Mouse (Mus musculus) MEL (cell line): Measurements from ENCODE around the gene Zfp759. TPM values are rescaled to one million over a fixed set of nuclear protein-coding genes. Genes with fewer than 3 reads are reported as not detected.

Experiments used
- DNase-seq: peaks from one replicate; pipeline ENCODE4 v3.0.0; 2011; ENCODE audit warnings: low read depth, low spot score
- H3K27ac ChIP-seq: 2 replicates; pipeline ENCODE4 v1.5.1; 2012; ENCODE audit warnings: low read depth, mild to moderate bottlenecking, control low read depth, low read length, moderate library complexity; ENCODE audit not compliant: control insufficient read depth
- H3K27me3 ChIP-seq, 2 experiments: fragments of 150-350 bp in 1 of 2; sonication (generic) in 1 of 2; 2 replicates each; pipeline ENCODE4 v1.6.1; 2012; ENCODE audit warnings: low read length in 2 of 2, mild to moderate bottlenecking in 2 of 2, improper control_type of control experiment in 1 of 2, moderate library complexity in 1 of 2; ENCODE audit not compliant: insufficient read depth in 2 of 2, control insufficient read depth in 1 of 2
- H3K36me3 ChIP-seq, 2 experiments: 2 replicates each; pipeline ENCODE4 v1.6.1; 2012 to 2014; ENCODE audit warnings: low read length in 2 of 2, improper control_type of control experiment in 1 of 2, inconsistent platforms in 1 of 2, mild to moderate bottlenecking in 1 of 2; ENCODE audit not compliant: insufficient read depth in 2 of 2, control insufficient read depth in 1 of 2
- H3K4me1 ChIP-seq, 2 experiments: fragments of 150-350 bp in 1 of 2; sonication (generic) in 1 of 2; 2 replicates each; pipeline ENCODE4 v1.6.1; 2012; ENCODE audit warnings: low read length in 2 of 2, improper control_type of control experiment in 1 of 2, mild to moderate bottlenecking in 1 of 2; ENCODE audit not compliant: insufficient read depth in 2 of 2, control insufficient read depth in 1 of 2
- H3K4me3 ChIP-seq, 2 experiments: fragments of 150-350 bp in 1 of 2; sonication (generic) in 1 of 2; 2 replicates each; pipeline ENCODE4 v1.5.1; 2012; ENCODE audit warnings: low read depth in 2 of 2, low read length in 2 of 2, mild to moderate bottlenecking in 2 of 2, moderate library complexity in 2 of 2, control low read depth in 1 of 2, improper control_type of control experiment in 1 of 2; ENCODE audit not compliant: control insufficient read depth in 1 of 2, insufficient read depth in 1 of 2
- H3K79me2 ChIP-seq: 2 replicates; pipeline ENCODE4 v1.6.1; 2012; ENCODE audit warnings: mild to moderate bottlenecking, low read length, moderate library complexity; ENCODE audit not compliant: control insufficient read depth, poor library complexity, insufficient read depth
- H3K9ac ChIP-seq: 2 replicates; pipeline ENCODE4 v1.6.1; 2012; ENCODE audit warnings: low read depth, mild to moderate bottlenecking, control low read depth, low read length, moderate library complexity; ENCODE audit not compliant: control insufficient read depth, poor library complexity, severe bottlenecking
- H3K9me3 ChIP-seq: fragments of 150-350 bp; sonication (generic); replicated peaks from 2 replicates; pipeline ENCODE4 v1.6.1; 2012; ENCODE audit warnings: mild to moderate bottlenecking, low read length, improper control_type of control experiment, moderate library complexity; ENCODE audit not compliant: insufficient read depth
- BHLHE40 ChIP-seq: IDR thresholded peaks from 2 replicates; pipeline ENCODE4 v1.6.1; 2012; ENCODE audit warnings: low read depth, mild to moderate bottlenecking, inconsistent platforms, low read length, improper control_type of control experiment, borderline replicate concordance
- CHD1 ChIP-seq: IDR thresholded peaks from 2 replicates; pipeline ENCODE4 v1.6.1; 2012; ENCODE audit warnings: low read depth, mild to moderate bottlenecking, inconsistent platforms, low read length, improper control_type of control experiment
- CHD2 ChIP-seq: IDR thresholded peaks from 2 replicates; pipeline ENCODE4 v1.6.1; 2011; ENCODE audit warnings: low read length, improper control_type of control experiment
- CTCF ChIP-seq, 3 experiments: IDR thresholded peaks in 2 of 3; conservative IDR thresholded peaks in 1 of 3; 2 replicates each; pipeline ENCODE4 v1.5.1; 2011 to 2012; ENCODE audit warnings: low read length in 3 of 3, low read depth in 2 of 3, mild to moderate bottlenecking in 2 of 3, improper control_type of control experiment in 1 of 3, inconsistent platforms in 1 of 3, mixed read lengths in 1 of 3, moderate library complexity in 1 of 3; ENCODE audit not compliant: control insufficient read depth in 1 of 3, insufficient read depth in 1 of 3, poor library complexity in 1 of 3, severe bottlenecking in 1 of 3
- ELF1 ChIP-seq: IDR thresholded peaks from 2 replicates; pipeline ENCODE4 v1.6.1; 2014; ENCODE audit warnings: low read depth, mild to moderate bottlenecking, inconsistent platforms, low read length, improper control_type of control experiment, moderate library complexity
- ETS1 ChIP-seq: IDR thresholded peaks from 2 replicates; pipeline ENCODE4 v1.6.1; 2012; ENCODE audit warnings: low read depth, mild to moderate bottlenecking, inconsistent platforms, low read length, improper control_type of control experiment, moderate library complexity
- HCFC1 ChIP-seq: IDR thresholded peaks from 2 replicates; pipeline ENCODE4 v1.6.1; 2012; ENCODE audit warnings: low read depth, mild to moderate bottlenecking, inconsistent platforms, low read length, improper control_type of control experiment, moderate library complexity
- JUND ChIP-seq: IDR thresholded peaks from 2 replicates; pipeline ENCODE4 v1.6.1; 2011; ENCODE audit warnings: low read depth, mild to moderate bottlenecking, improper control_type of control experiment, low read length
- KAT2A ChIP-seq: conservative IDR thresholded peaks from 2 replicates; pipeline ENCODE4 v1.6.1; 2012; ENCODE audit warnings: low read depth, low read length, improper control_type of control experiment, inconsistent platforms
- MAFK ChIP-seq: IDR thresholded peaks from 2 replicates; pipeline ENCODE4 v1.6.1; 2011; ENCODE audit warnings: low read depth, mild to moderate bottlenecking, low read length, improper control_type of control experiment, borderline replicate concordance
- MAZ ChIP-seq: IDR thresholded peaks from 2 replicates; pipeline ENCODE4 v1.6.1; 2012; ENCODE audit warnings: low read depth, mild to moderate bottlenecking, inconsistent platforms, low read length, improper control_type of control experiment
- MEF2A ChIP-seq: IDR thresholded peaks from 2 replicates; pipeline ENCODE4 v1.6.1; 2014; ENCODE audit warnings: low read depth, mild to moderate bottlenecking, inconsistent platforms, low read length, improper control_type of control experiment; ENCODE audit not compliant: poor library complexity, insufficient replicate concordance, severe bottlenecking; ENCODE audit errors: extremely low read depth
- MXI1 ChIP-seq: IDR thresholded peaks from 2 replicates; pipeline ENCODE4 v1.6.1; 2011; ENCODE audit warnings: mild to moderate bottlenecking, low read depth, low read length, improper control_type of control experiment
- MYB ChIP-seq: IDR thresholded peaks from 2 replicates; pipeline ENCODE4 v1.6.1; 2011; ENCODE audit warnings: mild to moderate bottlenecking, low read depth, low read length, improper control_type of control experiment
- MYC ChIP-seq: IDR thresholded peaks from 2 replicates; pipeline ENCODE4 v1.6.1; 2011; ENCODE audit warnings: low read depth, mild to moderate bottlenecking, low read length, improper control_type of control experiment, moderate library complexity
- NELFE ChIP-seq: IDR thresholded peaks from 2 replicates; pipeline ENCODE4 v1.6.1; 2011; ENCODE audit warnings: low read depth, low read length, improper control_type of control experiment
- NRF1 ChIP-seq: IDR thresholded peaks from 2 replicates; pipeline ENCODE4 v1.6.1; 2014; ENCODE audit warnings: low read depth, mild to moderate bottlenecking, inconsistent platforms, low read length, improper control_type of control experiment, moderate library complexity; ENCODE audit not compliant: poor library complexity, insufficient read depth, severe bottlenecking
- POLR2A ChIP-seq, 2 experiments: IDR thresholded peaks; 2 replicates each; pipeline ENCODE4 v1.6.1; 2011 to 2012; ENCODE audit warnings: low read length in 2 of 2, mild to moderate bottlenecking in 2 of 2, control low read depth in 1 of 2, improper control_type of control experiment in 1 of 2, low read depth in 1 of 2, moderate library complexity in 1 of 2; ENCODE audit not compliant: control insufficient read depth in 1 of 2, insufficient read depth in 1 of 2, poor library complexity in 1 of 2
- POLR2AphosphoS2 ChIP-seq: IDR thresholded peaks from 2 replicates; pipeline ENCODE4 v1.6.1; 2011; ENCODE audit warnings: low read length, improper control_type of control experiment
- RAD21 ChIP-seq: IDR thresholded peaks from 2 replicates; pipeline ENCODE4 v1.6.1; 2011; ENCODE audit warnings: mild to moderate bottlenecking, low read depth, low read length, improper control_type of control experiment
- SIN3A ChIP-seq: IDR thresholded peaks from 2 replicates; pipeline ENCODE4 v1.6.1; 2012; ENCODE audit warnings: low read length, improper control_type of control experiment, inconsistent platforms
- SMC3 ChIP-seq: IDR thresholded peaks from 2 replicates; pipeline ENCODE4 v1.6.1; 2011; ENCODE audit warnings: low read depth, low read length, improper control_type of control experiment
- TAL1 ChIP-seq: IDR thresholded peaks from 2 replicates; pipeline ENCODE4 v1.6.1; 2012; ENCODE audit warnings: mild to moderate bottlenecking, inconsistent platforms, low read length, moderate library complexity, mixed read lengths
- TBP ChIP-seq: IDR thresholded peaks from 2 replicates; pipeline ENCODE4 v1.8.0; 2011; ENCODE audit warnings: low read depth, low read length, improper control_type of control experiment
- TCF12 ChIP-seq: IDR thresholded peaks from 2 replicates; pipeline ENCODE4 v1.6.1; 2014; ENCODE audit warnings: low read depth, mild to moderate bottlenecking, inconsistent platforms, low read length, improper control_type of control experiment, moderate library complexity
- UBTF ChIP-seq: IDR thresholded peaks from 2 replicates; pipeline ENCODE4 v1.6.1; 2012; ENCODE audit warnings: low read depth, mild to moderate bottlenecking, inconsistent platforms, low read length, improper control_type of control experiment, moderate library complexity, borderline replicate concordance; ENCODE audit not compliant: insufficient read depth
- USF1 ChIP-seq: IDR thresholded peaks from 2 replicates; pipeline ENCODE4 v1.6.1; 2014; ENCODE audit warnings: low read depth, mild to moderate bottlenecking, inconsistent platforms, low read length, improper control_type of control experiment, moderate library complexity
- USF2 ChIP-seq, 2 experiments: IDR thresholded peaks; 2 replicates each; pipeline ENCODE4 v1.6.1; 2011 to 2012; ENCODE audit warnings: improper control_type of control experiment in 2 of 2, low read length in 2 of 2, borderline replicate concordance in 1 of 2, inconsistent platforms in 1 of 2, low read depth in 1 of 2, mild to moderate bottlenecking in 1 of 2; ENCODE audit not compliant: insufficient read depth in 1 of 2
- ZMIZ1 ChIP-seq: IDR thresholded peaks from 2 replicates; pipeline ENCODE4 v1.6.1; 2012; ENCODE audit warnings: low read depth, mild to moderate bottlenecking, inconsistent platforms, low read length, improper control_type of control experiment, moderate library complexity
- polyA plus RNA-seq, 2 experiments: library from polyadenylated mRNA; stranded (reverse) in 1 of 2; unstranded in 1 of 2; fragments of >175 nt in 1 of 2; fragments of >200 nt in 1 of 2; gene quantifications; 2 replicates each; pipeline versions ENCODE4 v1.2.1 to v1.2.4; 2012; ENCODE audit warnings: low replicate concordance in 2 of 2, low read depth in 1 of 2; ENCODE audit not compliant: insufficient read length in 2 of 2, insufficient read depth in 1 of 2, missing spikeins in 1 of 2
- total RNA-seq: library from RNA; depleted of rRNA; stranded (reverse); fragments of 300-350 nt; gene quantifications from 2 replicates; pipeline ENCODE4 v1.2.3, GENCODE M21; 2012

Gene Zfp759
- total and polyA plus RNA-seq, 3 experiments, result 1.5 to 2.3 TPM; not detected in 1

GRCm38 (mm10) chr13:67107681-67108080 lies 13.8 kb upstream of the Zfp759 start:
- TF ChIP-seq KAT2A (no peak), UBTF (no peak), CHD2 (no peak), MAZ (no peak), CTCF (IDR thresholded peaks at IDR 0.05 in 2 of 3, conservative IDR thresholded peaks at IDR 0.05 in 1 of 3; ENCODE audit: control insufficient read depth in 1 of 3, insufficient read depth in 1 of 3, low read depth in 2 of 3, low read length in 3 of 3, poor library complexity in 1 of 3, severe bottlenecking in 1 of 3) (no peak), MXI1 (no peak), JUND (no peak), TBP (no peak), MEF2A (no peak), USF1 (no peak), TCF12 (no peak), MYB (no peak), SMC3 (no peak), BHLHE40 (no peak), RAD21 (no peak), CHD1 (no peak), USF2 (IDR thresholded peaks at IDR 0.05; ENCODE audit: borderline replicate concordance in 1 of 2, insufficient read depth in 1 of 2, low read depth in 1 of 2, low read length in 2 of 2) (no peak), SIN3A (no peak), TAL1 (no peak)
- no peaks in the 10 kb centered on the region for H3K27me3 ChIP-seq

GRCm38 (mm10) chr13:67108194-67108820 lies 13.2 kb upstream of the Zfp759 start, which contains the start of gene Gm28557:
Gm28557 (minus strand) TSS chr13:67108604.
- H3K9me3 ChIP-seq, result no peaks in the 10 kb centered on the region
- H3K4me3 ChIP-seq, result peak within 1 kb of the TSS; percentile 80
- no peaks in the 10 kb centered on the region for H3K27me3 ChIP-seq
- H3K4me1 ChIP-seq, result peaks cover 0 to 6% of the 10 kb centered on the region in 2 experiments; a peak in 1 of 4 replicates
- peak; percentile 98 for DNase-seq
- peaks cover 7% of the 10 kb centered on the region for H3K79me2 ChIP-seq
- H3K9ac ChIP-seq, result peak within 1 kb of the TSS; percentile 79
- peak within 1 kb of the TSS; percentile 85 for H3K27ac ChIP-seq
- peaks cover 0 to 10% of the 10 kb centered on the region in 2 experiments; a peak in 2 of 4 replicates for H3K36me3 ChIP-seq
- peak; percentile 60; the same call in 1 of the 2 replicates for TF ChIP-seq MXI1
- peak; percentile 52; the same call in 1 of the 2 replicates for TF ChIP-seq ETS1
- peak; percentile 85 for TF ChIP-seq NRF1
- peak; percentile 91 for TF ChIP-seq POLR2AphosphoS2
- TF ChIP-seq MYB, result no peak
- peak; percentile 90 for TF ChIP-seq MYC
- TF ChIP-seq ZMIZ1, result peak; percentile 88
- TF ChIP-seq ELF1, result peak; percentile 72; the same call in 1 of the 2 replicates
- peak; percentile 92 for TF ChIP-seq NELFE
- TF ChIP-seq SMC3, result peak; percentile 49
- TF ChIP-seq TBP, result peak; percentile 82; the same call in 1 of the 2 replicates
- TF ChIP-seq USF2 (IDR thresholded peaks at IDR 0.05; ENCODE audit: borderline replicate concordance in 1 of 2, insufficient read depth in 1 of 2, low read depth in 1 of 2, low read length in 2 of 2), result no peak
- peak; percentile 76 for TF ChIP-seq KAT2A
- TF ChIP-seq MAFK, result peak; percentile 91
- no peak for TF ChIP-seq BHLHE40
- peak; percentile 65 to 96; a peak in 3 of 4 replicates for TF ChIP-seq POLR2A (IDR thresholded peaks at IDR 0.05; ENCODE audit: control insufficient read depth in 1 of 2, insufficient read depth in 1 of 2, low read depth in 1 of 2, low read length in 2 of 2, poor library complexity in 1 of 2)
- peak; percentile 99 for TF ChIP-seq HCFC1

More at GRCm38 (mm10) chr13:67107681-67108080, 13.8 kb upstream of the Zfp759 start:
- Histone ChIP-seq H3K36me3 (peaks cover 0 to 7% of the 10 kb centered on the region in 2 experiments; a peak in 2 of 4 replicates), H3K4me3 (peak overlapping the region; percentile 80), H3K79me2 (peaks cover 7% of the 10 kb centered on the region), H3K27ac (peak overlapping the region; percentile 85), H3K4me1 (peaks cover 0 to 6% of the 10 kb centered on the region in 2 experiments; a peak in 1 of 4 replicates), H3K9me3 (no peaks in the 10 kb centered on the region), H3K9ac (peak overlapping the region; percentile 79)
- no peak for DNase-seq
